ENCODE assay signal across 10 mouse cellular contexts in the genomic region with DNA sequence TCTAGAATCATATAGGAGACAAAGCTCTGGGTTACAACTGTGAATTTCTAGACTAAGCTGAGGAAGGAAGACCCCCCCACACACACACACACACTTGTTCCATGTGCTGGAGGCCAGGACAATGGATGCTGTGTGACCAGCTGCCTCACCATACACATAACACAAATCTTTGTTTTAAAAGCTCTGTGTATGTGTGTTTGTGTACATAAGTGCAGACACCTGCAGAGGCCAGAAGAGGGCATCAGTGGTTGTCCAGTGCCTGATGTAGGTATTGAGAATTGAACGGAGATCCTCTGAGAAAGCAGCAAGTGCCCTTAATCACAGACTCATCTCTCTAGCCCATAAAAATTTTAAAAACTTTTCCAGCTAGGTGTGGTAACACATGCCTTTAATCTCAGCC. TPM values are rescaled to one million over a fixed set of nuclear protein-coding genes. Genes with fewer than 3 reads are reported as not detected.
DNase-seq lines count a peak whose midpoint lies in the region; ATAC-seq and TF ChIP-seq lines count a peak whose summit lies in the region.
"Had no signal": no experiment of that assay in that cellular context is flagged by ENCODE, and none has a peak within 500 bp of the region (broad histone marks: within the 10 kb centered on the region; RNA-seq: fewer than 3 reads in every experiment).

No protein-coding gene starts in this region.

- DNase-seq in heart, postnatal 0 days (ENCODE audit: low spot score): no peak
- peak; percentile 21 for DNase-seq in lung, postnatal 0 days (ENCODE audit: low spot score)
- no peak for DNase-seq in lung, postnatal 4 days
- peak; percentile 67 for DNase-seq in ZHBTc4 (ENCODE audit: low read depth, low spot score)
- peak; percentile 49 for DNase-seq in stomach, postnatal 0 days (ENCODE audit: low spot score)
- DNase-seq: adrenal gland, postnatal 25 days; gastrocnemius, postnatal 14 days; lung, postnatal 14 days had no signal

- no peak for ATAC-seq in heart, postnatal 0 days (ENCODE audit: insufficient read depth, low read depth)
- ATAC-seq in heart, embryonic 12.5 days (ENCODE audit: insufficient number of reproducible peaks, low FRiP score): no peak
- ATAC-seq in lung, postnatal 0 days: no peak
- ATAC-seq in stomach, postnatal 0 days (ENCODE audit: low FRiP score, low TSS enrichment): no peak
- no peak for ATAC-seq in hindbrain, embryonic 13.5 days (ENCODE audit: low FRiP score)

- TF ChIP-seq CTCF in heart, postnatal 0 days (IDR thresholded peaks at IDR 0.05; ENCODE audit: low read depth): peak; percentile 32
- peak; percentile 60 for TF ChIP-seq CTCF in lung, postnatal 0 days (IDR thresholded peaks at IDR 0.05)
- TF ChIP-seq CTCF in stomach, postnatal 0 days (IDR thresholded peaks at IDR 0.05; ENCODE audit: low read depth): peak; percentile 70

- no peaks in the 10 kb centered on the region for H3K9me3 ChIP-seq in heart, postnatal 0 days (replicated peaks; ENCODE audit: control insufficient read depth, low read length)
- no peaks in the 10 kb centered on the region for H3K9me3 ChIP-seq in heart, embryonic 12.5 days (replicated peaks)
- no peaks in the 10 kb centered on the region for H3K9me3 ChIP-seq in lung, postnatal 0 days (ENCODE audit: low read length)
- H3K9me3 ChIP-seq in stomach, postnatal 0 days (ENCODE audit: control insufficient read depth, low read length): no peaks in the 10 kb centered on the region
- no peaks in the 10 kb centered on the region for H3K9me3 ChIP-seq in hindbrain, embryonic 13.5 days

- H3K4me1 ChIP-seq in heart, postnatal 0 days (ENCODE audit: control insufficient read depth, insufficient read depth): peaks cover 30% of the 10 kb centered on the region
- peaks cover 29% of the 10 kb centered on the region for H3K4me1 ChIP-seq in heart, embryonic 12.5 days (replicated peaks)
- H3K4me1 ChIP-seq in lung, postnatal 0 days (ENCODE audit: insufficient read depth, low read depth, low read length): peaks cover 10% of the 10 kb centered on the region; the same call in 1 of the 2 replicates
- H3K4me1 ChIP-seq in stomach, postnatal 0 days (replicated peaks; ENCODE audit: control insufficient read depth, insufficient read depth): peaks cover 7% of the 10 kb centered on the region; the same call in 1 of the 2 replicates
- H3K4me1 ChIP-seq in hindbrain, embryonic 13.5 days (replicated peaks): peaks cover 30% of the 10 kb centered on the region

- WGBS in heart, postnatal 0 days: 45% methylated on average over 1 of the region's 1 CpGs
- WGBS in heart, embryonic 12.5 days: 70% methylated on average over 1 of the region's 1 CpGs
- 35% methylated on average over 1 of the region's 1 CpGs for WGBS in lung, postnatal 0 days
- WGBS in stomach, postnatal 0 days: 56% methylated on average over 1 of the region's 1 CpGs
- WGBS in hindbrain, embryonic 13.5 days: 75% methylated on average over 1 of the region's 1 CpGs

- no peak overlapping the region for H3K4me2 ChIP-seq in heart, postnatal 0 days (ENCODE audit: low read depth, low read length)
- no peak overlapping the region for H3K4me2 ChIP-seq in heart, embryonic 12.5 days
- no peak overlapping the region for H3K4me2 ChIP-seq in lung, postnatal 0 days (replicated peaks; ENCODE audit: low read depth, low read length)
- no peak overlapping the region for H3K4me2 ChIP-seq in stomach, postnatal 0 days (replicated peaks; ENCODE audit: low read depth)
- no peak overlapping the region for H3K4me2 ChIP-seq in hindbrain, embryonic 13.5 days

- H3K36me3 ChIP-seq in heart, postnatal 0 days (replicated peaks; ENCODE audit: control insufficient read depth, insufficient read depth, low read length): no peaks in the 10 kb centered on the region
- no peaks in the 10 kb centered on the region for H3K36me3 ChIP-seq in heart, embryonic 12.5 days
- no peaks in the 10 kb centered on the region for H3K36me3 ChIP-seq in lung, postnatal 0 days (ENCODE audit: insufficient read depth, low read length)
- H3K36me3 ChIP-seq in stomach, postnatal 0 days (ENCODE audit: control insufficient read depth, insufficient read depth, low read length): no peaks in the 10 kb centered on the region
- H3K36me3 ChIP-seq in hindbrain, embryonic 13.5 days: 0 out of 2 replicates have a peak, but pooled peaks cover 6% of the 10 kb centered on the region

- no peak overlapping the region for H3K9ac ChIP-seq in heart, postnatal 0 days (replicated peaks; ENCODE audit: low read depth, low read length)
- no peak overlapping the region for H3K9ac ChIP-seq in heart, embryonic 12.5 days
- H3K9ac ChIP-seq in lung, postnatal 0 days (replicated peaks; ENCODE audit: low read depth): no peak overlapping the region
- H3K9ac ChIP-seq in stomach, postnatal 0 days (ENCODE audit: low read length): no peak overlapping the region
- no peak overlapping the region for H3K9ac ChIP-seq in hindbrain, embryonic 13.5 days

- no peak overlapping the region for H3K27ac ChIP-seq in heart, postnatal 0 days (ENCODE audit: low read depth)
- H3K27ac ChIP-seq in heart, embryonic 12.5 days (ENCODE audit: poor library complexity, severe bottlenecking): no peak overlapping the region
- H3K27ac ChIP-seq in lung, postnatal 0 days (ENCODE audit: low read length): no peak overlapping the region
- H3K27ac ChIP-seq in stomach, postnatal 0 days (replicated peaks): no peak overlapping the region
- no peak overlapping the region for H3K27ac ChIP-seq in hindbrain, embryonic 13.5 days

- no peaks in the 10 kb centered on the region for H3K27me3 ChIP-seq in heart, postnatal 0 days (ENCODE audit: control insufficient read depth, insufficient read depth, low read length)
- H3K27me3 ChIP-seq in heart, embryonic 12.5 days (replicated peaks): no peaks in the 10 kb centered on the region
- H3K27me3 ChIP-seq in lung, postnatal 0 days (replicated peaks; ENCODE audit: insufficient read depth, low read length): no peaks in the 10 kb centered on the region
- H3K27me3 ChIP-seq in stomach, postnatal 0 days (ENCODE audit: control insufficient read depth, insufficient read depth, low read length): no peaks in the 10 kb centered on the region
- no peaks in the 10 kb centered on the region for H3K27me3 ChIP-seq in hindbrain, embryonic 13.5 days

- no peak overlapping the region for H3K4me3 ChIP-seq in heart, postnatal 0 days (ENCODE audit: low read depth, low read length)
- H3K4me3 ChIP-seq in heart, embryonic 12.5 days: no peak overlapping the region
- H3K4me3 ChIP-seq in lung, postnatal 0 days (ENCODE audit: low read depth, low read length): no peak overlapping the region
- H3K4me3 ChIP-seq in stomach, postnatal 0 days (ENCODE audit: low read depth, low read length): no peak overlapping the region
- no peak overlapping the region for H3K4me3 ChIP-seq in hindbrain, embryonic 13.5 days

- no peak for TF ChIP-seq EP300 in heart, postnatal 0 days (IDR thresholded peaks at IDR 0.05; ENCODE audit: low read depth)
- no peak for TF ChIP-seq EP300 in lung, postnatal 0 days (IDR thresholded peaks at IDR 0.05)
- TF ChIP-seq EP300 in stomach, postnatal 0 days (optimal IDR thresholded peaks at IDR 0.05): no peak

RNA-seq across cellular contexts. Expression of a gene that starts 1.7 kb away (rescaled TPM):
- total RNA-seq in heart, postnatal 0 days (2014; rRNA removed; ENCODE audit: low replicate concordance): 33.0 and 52.7 TPM in 2 replicates
- 23.2 and 24.9 TPM in 2 replicates for polyA plus RNA-seq in heart, postnatal 0 days (2015; fragmentation: Nextera tagmentation; extraction: Ambion mirVana)
- 47.4 and 50.6 TPM in 2 replicates for polyA plus RNA-seq in heart, embryonic 12.5 days (2016; fragmentation: Nextera tagmentation; extraction: Ambion mirVana)
- 25.6 and 25.9 TPM in 2 replicates for polyA plus RNA-seq in lung, postnatal 0 days (2015; fragmentation: Nextera tagmentation; extraction: Ambion mirVana)
- 20.7 and 23.5 TPM in 2 replicates for polyA plus RNA-seq in stomach, postnatal 0 days (2015; fragmentation: Nextera tagmentation; extraction: Ambion mirVana)
- polyA plus RNA-seq in hindbrain, embryonic 13.5 days (2015; fragmentation: Nextera tagmentation; extraction: Ambion mirVana): 62.0 and 65.0 TPM in 2 replicates

RNA-seq across cellular contexts. Expression of a gene that starts 20.7 kb away (rescaled TPM):
- total RNA-seq in heart, postnatal 0 days (2014; rRNA removed; ENCODE audit: low replicate concordance): 0.58 TPM in 1 of 2 replicates, not detected in the other
- 2.9 and 3.2 TPM in 2 replicates for polyA plus RNA-seq in heart, postnatal 0 days (2015; fragmentation: Nextera tagmentation; extraction: Ambion mirVana)
- 0.78 and 1.3 TPM in 2 replicates for polyA plus RNA-seq in heart, embryonic 12.5 days (2016; fragmentation: Nextera tagmentation; extraction: Ambion mirVana)
- 1.0 and 1.2 TPM in 2 replicates for polyA plus RNA-seq in lung, postnatal 0 days (2015; fragmentation: Nextera tagmentation; extraction: Ambion mirVana)
- polyA plus RNA-seq in stomach, postnatal 0 days (2015; fragmentation: Nextera tagmentation; extraction: Ambion mirVana): 5.4 TPM in 2 replicates
- 1.1 and 1.3 TPM in 2 replicates for polyA plus RNA-seq in hindbrain, embryonic 13.5 days (2015; fragmentation: Nextera tagmentation; extraction: Ambion mirVana)

RNA-seq across cellular contexts. Expression of a gene that starts 20.8 kb away (rescaled TPM):
- 2.7 and 10.8 TPM in 2 replicates for total RNA-seq in heart, postnatal 0 days (2014; rRNA removed; ENCODE audit: low replicate concordance)
- polyA plus RNA-seq in heart, postnatal 0 days (2015; fragmentation: Nextera tagmentation; extraction: Ambion mirVana): 5.7 and 5.9 TPM in 2 replicates
- 10.7 and 11.0 TPM in 2 replicates for polyA plus RNA-seq in heart, embryonic 12.5 days (2016; fragmentation: Nextera tagmentation; extraction: Ambion mirVana)
- 7.9 and 9.0 TPM in 2 replicates for polyA plus RNA-seq in lung, postnatal 0 days (2015; fragmentation: Nextera tagmentation; extraction: Ambion mirVana)
- 4.2 and 5.4 TPM in 2 replicates for polyA plus RNA-seq in stomach, postnatal 0 days (2015; fragmentation: Nextera tagmentation; extraction: Ambion mirVana)
- polyA plus RNA-seq in hindbrain, embryonic 13.5 days (2015; fragmentation: Nextera tagmentation; extraction: Ambion mirVana): 18.0 and 18.9 TPM in 2 replicates

RNA-seq across cellular contexts. Expression of a gene that starts 52.1 kb away (rescaled TPM):
- total RNA-seq in heart, postnatal 0 days (2014; rRNA removed; ENCODE audit: low replicate concordance): 17.0 and 26.4 TPM in 2 replicates
- polyA plus RNA-seq in heart, postnatal 0 days (2015; fragmentation: Nextera tagmentation; extraction: Ambion mirVana): 15.8 and 16.0 TPM in 2 replicates
- 57.2 and 60.6 TPM in 2 replicates for polyA plus RNA-seq in heart, embryonic 12.5 days (2016; fragmentation: Nextera tagmentation; extraction: Ambion mirVana)
- 17.3 and 18.8 TPM in 2 replicates for polyA plus RNA-seq in lung, postnatal 0 days (2015; fragmentation: Nextera tagmentation; extraction: Ambion mirVana)
- polyA plus RNA-seq in stomach, postnatal 0 days (2015; fragmentation: Nextera tagmentation; extraction: Ambion mirVana): 15.6 and 19.2 TPM in 2 replicates
- polyA plus RNA-seq in hindbrain, embryonic 13.5 days (2015; fragmentation: Nextera tagmentation; extraction: Ambion mirVana): 51.9 and 54.2 TPM in 2 replicates

Comparison
In these comparisons a context has a peak if more than half of its experiments do, and no peak if none do; other contexts are left out.
1. DNase-seq: peak in lung, postnatal 0 days (single experiment), ZHBTc4 (single experiment) and stomach, postnatal 0 days (single experiment); none in heart, postnatal 0 days (single experiment) and lung, postnatal 4 days (0 of 2).
2. Peak in every context shown above with its lines, with median percentiles within 50 percentile points of each other: CTCF ChIP-seq.